Mouse (Mus musculus) testis, adult 2 months (tissue): ENCODE results near the gene Adamts12.

Experiments used
- CTCF ChIP-seq: fragments of 200-500 bp; IDR thresholded peaks from 2 replicates; pipeline ENCODE4 v1.5.1; 2012; ENCODE audit warnings: low read depth, mild to moderate bottlenecking, inconsistent platforms, low read length, moderate library complexity; ENCODE audit not compliant: control insufficient read depth, insufficient read depth, insufficient replicate concordance
- POLR2A ChIP-seq: fragments of 200-500 bp; IDR thresholded peaks from 2 replicates; pipeline ENCODE4 v1.6.1; 2012; ENCODE audit warnings: low read depth, mild to moderate bottlenecking, inconsistent platforms, low read length, moderate library complexity; ENCODE audit not compliant: control insufficient read depth

- no peak for TF ChIP-seq CTCF
- no peak for TF ChIP-seq POLR2A
Observed at GRCm38 (mm10) chr15:11105101-11105500, 40.5 kb downstream of the Adamts12 start.
